Mouse (Mus musculus): ENCODE results near the gene Milr1. TPM values are rescaled to one million over a fixed set of nuclear protein-coding genes. Genes with fewer than 3 reads are reported as not detected.
"Not testable (repeated sequence)": the region's sequence is repeated elsewhere in the genome, so short reads cannot be mapped to it uniquely, and the experiment has no call there.

Gene Milr1
- total RNA-seq, 2 experiments from 2014 or later: not detected

- no peak for DNase-seq (ENCODE audit: extremely low spot score in 1 of 2, low spot score in 1 of 2)
Observed at GRCm38 (mm10) chr11:106770195-106770974, 19.4 kb downstream of the Milr1 start.

- no peak for DNase-seq (ENCODE audit: extremely low spot score in 1 of 2, low spot score in 1 of 2)
Observed at GRCm38 (mm10) chr11:106773061-106773460, 22.0 kb downstream of the Milr1 start.

- DNase-seq (ENCODE audit: extremely low spot score in 1 of 2, low spot score in 1 of 2): no peak
Observed at GRCm38 (mm10) chr11:106776960-106777359, 25.9 kb downstream of the Milr1 start.

GRCm38 (mm10) chr11:106777395-106777794 is 26.4 kb downstream of the Milr1 start:
- DNase-seq (ENCODE audit: extremely low spot score in 1 of 2, low spot score in 1 of 2): no peak

- no peak for DNase-seq (ENCODE audit: extremely low spot score in 1 of 2, low spot score in 1 of 2)
Observed at GRCm38 (mm10) chr11:106778132-106778531, 27.1 kb downstream of the Milr1 start.

- DNase-seq (ENCODE audit: extremely low spot score in 1 of 2, low spot score in 1 of 2): no peak
Observed at GRCm38 (mm10) chr11:106778589-106779387, 27.8 kb downstream of the Milr1 start.

- peak; percentile 83 to 89 for DNase-seq (ENCODE audit: extremely low spot score in 1 of 2, low spot score in 1 of 2)
Observed at GRCm38 (mm10) chr11:106779388-106780088, 28.5 kb downstream of the Milr1 start, which contains the start of gene Polg2. Polg2 (minus strand) TSS chr11:106779537.

- no peak for DNase-seq (ENCODE audit: extremely low spot score in 1 of 2, low spot score in 1 of 2)
Observed at GRCm38 (mm10) chr11:106780089-106780425, 29.0 kb downstream of the Milr1 start.

- DNase-seq (ENCODE audit: extremely low spot score in 1 of 2, low spot score in 1 of 2): no peak
Observed at GRCm38 (mm10) chr11:106780590-106781220, 29.7 kb downstream of the Milr1 start.

GRCm38 (mm10) chr11:106782271-106782670 is 31.2 kb downstream of the Milr1 start:
- not testable (repeated sequence) for DNase-seq (ENCODE audit: extremely low spot score in 1 of 2, low spot score in 1 of 2)

- no peak for DNase-seq (ENCODE audit: extremely low spot score in 1 of 2, low spot score in 1 of 2)
Observed at GRCm38 (mm10) chr11:106782841-106783764, 32.1 kb downstream of the Milr1 start.

GRCm38 (mm10) chr11:106784476-106784875 is 33.5 kb downstream of the Milr1 start:
- no peak for DNase-seq (ENCODE audit: extremely low spot score in 1 of 2, low spot score in 1 of 2)

GRCm38 (mm10) chr11:106785043-106785442 is 34.0 kb downstream of the Milr1 start:
- DNase-seq (ENCODE audit: extremely low spot score in 1 of 2, low spot score in 1 of 2): no peak

- peak; percentile 78 to 84 for DNase-seq (ENCODE audit: extremely low spot score in 1 of 2, low spot score in 1 of 2)
Observed at GRCm38 (mm10) chr11:106787131-106788025, 36.4 kb downstream of the Milr1 start.

- peak; percentile 98 to 99 for DNase-seq (ENCODE audit: extremely low spot score in 1 of 2, low spot score in 1 of 2)
Observed at GRCm38 (mm10) chr11:106788026-106788774, 37.2 kb downstream of the Milr1 start.

GRCm38 (mm10) chr11:106788775-106789459 is 37.9 kb downstream of the Milr1 start, which contains the start of the genes Ddx5 and Cep95:
Ddx5 (minus strand) TSS chr11:106789185.
Cep95 (plus strand) TSS chr11:106789252.
- peak; percentile 81 to 98 for DNase-seq (ENCODE audit: extremely low spot score in 1 of 2, low spot score in 1 of 2)

GRCm38 (mm10) chr11:106789649-106790048 is 38.6 kb downstream of the Milr1 start:
- no peak for DNase-seq (ENCODE audit: extremely low spot score in 1 of 2, low spot score in 1 of 2)
